Mouse (Mus musculus) intestine, embryonic 16.5 days (tissue): ENCODE data around the gene 1700029P11Rik. TPM values are rescaled to one million over a fixed set of nuclear protein-coding genes. Genes with fewer than 3 reads are reported as not detected.

ENCODE experiments used
- ATAC-seq: fragments of 200-750 bp; cut with Nextera tagmentation; 2 replicates; pipeline ENCODE4 v1.8.0; 2017; ENCODE audit warnings: moderate TSS enrichment, moderate library complexity
- H3K27ac ChIP-seq: fragments of 300-500 bp; sonication (generic); 2 replicates; pipeline ENCODE4 v1.5.1; 2014; ENCODE audit warnings: mild to moderate bottlenecking, low read length
- H3K27me3 ChIP-seq: fragments of 300-500 bp; sonication (generic); replicated peaks from 2 replicates; pipeline ENCODE4 v1.6.1; 2014; ENCODE audit warnings: low read length, control low read depth, mixed read lengths; ENCODE audit not compliant: control insufficient read depth, insufficient read depth
- H3K36me3 ChIP-seq: fragments of 300-500 bp; sonication (generic); 2 replicates; pipeline ENCODE4 v1.6.1; 2014; ENCODE audit warnings: low read length, control low read depth; ENCODE audit not compliant: control insufficient read depth, insufficient read depth
- H3K4me1 ChIP-seq: fragments of 300-500 bp; sonication (generic); 2 replicates; pipeline ENCODE4 v1.6.1; 2014; ENCODE audit warnings: low read length, control low read depth, mixed read lengths; ENCODE audit not compliant: control insufficient read depth, insufficient read depth
- H3K4me2 ChIP-seq: fragments of 300-500 bp; sonication (generic); 2 replicates; pipeline ENCODE4 v1.6.1; 2014; ENCODE audit warnings: low read depth, low read length, control low read depth
- H3K4me3 ChIP-seq: fragments of 300-500 bp; sonication (generic); 2 replicates; pipeline ENCODE4 v1.5.1; 2014; ENCODE audit warnings: mild to moderate bottlenecking, low read length
- H3K9ac ChIP-seq: fragments of 300-500 bp; sonication (generic); 2 replicates; pipeline ENCODE4 v1.6.1; 2014; ENCODE audit warnings: low read depth, low read length
- H3K9me3 ChIP-seq: fragments of 300-500 bp; sonication (generic); 2 replicates; pipeline ENCODE4 v1.6.1; 2016; ENCODE audit warnings: low read length, control low read depth; ENCODE audit not compliant: control insufficient read depth
- WGBS: fragments of 180-500 bp; shearing (Covaris S2); extraction: QIAGEN DNeasy Blood & Tissue Kit; methylation state at CpG from one replicate; pipeline ENCODE4 v1.1.7; 2014; 5-methylcytosine and 5-hydroxymethylcytosine counted together
- polyA plus RNA-seq: library from polyadenylated mRNA; unstranded; fragments of >200 nt; fragmentation: Nextera tagmentation; extraction: Ambion mirVana; gene quantifications from 2 replicates; pipeline ENCODE4 v1.2.1, GENCODE M21; 2015

Gene 1700029P11Rik
- not detected in 2 replicates for polyA plus RNA-seq

- Histone ChIP-seq H3K36me3 (no peaks in the 10 kb centered on the region), H3K4me2 (no peak within 1 kb of the TSS), H3K4me3 (no peak within 1 kb of the TSS), H3K27me3 (no peaks in the 10 kb centered on the region), H3K27ac (no peak within 1 kb of the TSS), H3K9me3 (no peaks in the 10 kb centered on the region), H3K9ac (no peak within 1 kb of the TSS), H3K4me1 (no peaks in the 10 kb centered on the region)
- no peak for ATAC-seq
- 92% methylated on average over 23 of the region's 23 CpGs for WGBS
These were observed at the start of gene 1700029P11Rik for GRCm38 (mm10) chr15:81980321-81980720. TSS of gene 1700029P11Rik (plus strand) at chr15:81980540.

- H3K4me1 ChIP-seq, result peaks cover 18% of the 10 kb centered on the region
- H3K4me3 ChIP-seq, result no peak overlapping the region
- no peaks in the 10 kb centered on the region for H3K36me3 ChIP-seq
- no peak overlapping the region; the same call in 1 of the 2 replicates for H3K9ac ChIP-seq
- H3K4me2 ChIP-seq, result 0 out of 2 replicates have a peak overlapping the region, but pooled peaks have one; percentile 5
- H3K27ac ChIP-seq, result peak overlapping the region; percentile 25; the same call in 1 of the 2 replicates
- no peaks in the 10 kb centered on the region for H3K9me3 ChIP-seq
- ATAC-seq, result no peak
- no peaks in the 10 kb centered on the region for H3K27me3 ChIP-seq
- WGBS, result 20% methylated on average over 12 of the region's 12 CpGs
These were observed 47.3 kb upstream of the 1700029P11Rik start for GRCm38 (mm10) chr15:81932951-81933470.

GRCm38 (mm10) chr15:81933986-81934385 lies 46.4 kb upstream of the 1700029P11Rik start:
- peaks cover 18% of the 10 kb centered on the region for H3K4me1 ChIP-seq
- ATAC-seq, result no peak
- H3K4me2 ChIP-seq, result no peak overlapping the region
- no peaks in the 10 kb centered on the region for H3K36me3 ChIP-seq
- H3K9ac ChIP-seq, result no peak overlapping the region
- no peaks in the 10 kb centered on the region for H3K27me3 ChIP-seq
- no peak overlapping the region for H3K4me3 ChIP-seq
- no peak overlapping the region for H3K27ac ChIP-seq
- no peaks in the 10 kb centered on the region for H3K9me3 ChIP-seq
- WGBS, result 93% methylated on average over 1 of the region's 1 CpGs

- H3K27ac ChIP-seq, result peak overlapping the region; percentile 73
- H3K36me3 ChIP-seq, result no peaks in the 10 kb centered on the region
- peak overlapping the region; percentile 64 for H3K9ac ChIP-seq
- peaks cover 18% of the 10 kb centered on the region for H3K4me1 ChIP-seq
- no peaks in the 10 kb centered on the region for H3K27me3 ChIP-seq
- peak overlapping the region; percentile 66 for H3K4me2 ChIP-seq
- H3K9me3 ChIP-seq, result no peaks in the 10 kb centered on the region
- WGBS, result 47% methylated on average over 7 of the region's 7 CpGs
- ATAC-seq, result peak; percentile 45
- peak overlapping the region; percentile 52 for H3K4me3 ChIP-seq
These were observed 44.3 kb upstream of the 1700029P11Rik start for GRCm38 (mm10) chr15:81935869-81936637.

- Histone ChIP-seq H3K4me1 (peaks cover 18% of the 10 kb centered on the region), H3K36me3 (no peaks in the 10 kb centered on the region), H3K4me2 (peak within 1 kb of the TSS; percentile 66), H3K27me3 (no peaks in the 10 kb centered on the region), H3K9ac (peak within 1 kb of the TSS; percentile 64), H3K4me3 (peak within 1 kb of the TSS; percentile 52), H3K27ac (peak within 1 kb of the TSS; percentile 73), H3K9me3 (no peaks in the 10 kb centered on the region)
- 1% methylated on average over 12 of the region's 12 CpGs for WGBS
- peak; percentile 60 for ATAC-seq
These were observed 43.7 kb upstream of the 1700029P11Rik start, which contains the start of gene Csdc2 for GRCm38 (mm10) chr15:81936679-81937078. TSS of gene Csdc2 (plus strand) at chr15:81936759.

GRCm38 (mm10) chr15:81937098-81937972 lies 43.0 kb upstream of the 1700029P11Rik start:
- H3K9ac ChIP-seq, result peak overlapping the region; percentile 64
- peak overlapping the region; percentile 66 for H3K4me2 ChIP-seq
- no peaks in the 10 kb centered on the region for H3K9me3 ChIP-seq
- WGBS, result 10% methylated on average over 19 of the region's 19 CpGs
- H3K4me3 ChIP-seq, result peak overlapping the region; percentile 52
- no peaks in the 10 kb centered on the region for H3K27me3 ChIP-seq
- H3K4me1 ChIP-seq, result peaks cover 18% of the 10 kb centered on the region
- H3K36me3 ChIP-seq, result no peaks in the 10 kb centered on the region
- peak; percentile 2; the same call in 1 of the 2 replicates for ATAC-seq
- peak overlapping the region; percentile 73 for H3K27ac ChIP-seq

- no peak; the same call in 1 of the 2 replicates for ATAC-seq
- H3K9me3 ChIP-seq, result no peaks in the 10 kb centered on the region
- peaks cover 16% of the 10 kb centered on the region for H3K4me1 ChIP-seq
- no peak overlapping the region for H3K4me2 ChIP-seq
- H3K36me3 ChIP-seq, result no peaks in the 10 kb centered on the region
- no peak overlapping the region for H3K4me3 ChIP-seq
- no peaks in the 10 kb centered on the region for H3K27me3 ChIP-seq
- H3K27ac ChIP-seq, result no peak overlapping the region
- 39% methylated on average over 2 of the region's 2 CpGs for WGBS
- no peak overlapping the region for H3K9ac ChIP-seq
These were observed 42.1 kb upstream of the 1700029P11Rik start for GRCm38 (mm10) chr15:81938246-81938645.

GRCm38 (mm10) chr15:81939157-81939715 lies 41.1 kb upstream of the 1700029P11Rik start:
- no peak overlapping the region for H3K27ac ChIP-seq
- no peak overlapping the region for H3K9ac ChIP-seq
- ATAC-seq, result no peak
- no peak overlapping the region for H3K4me2 ChIP-seq
- no peaks in the 10 kb centered on the region for H3K36me3 ChIP-seq
- H3K4me3 ChIP-seq, result no peak overlapping the region
- H3K9me3 ChIP-seq, result no peaks in the 10 kb centered on the region
- peaks cover 14% of the 10 kb centered on the region for H3K4me1 ChIP-seq
- WGBS, result 86% methylated on average over 10 of the region's 10 CpGs
- H3K27me3 ChIP-seq, result no peaks in the 10 kb centered on the region

- no peak overlapping the region for H3K4me2 ChIP-seq
- WGBS, result 74% methylated on average over 4 of the region's 4 CpGs
- H3K36me3 ChIP-seq, result no peaks in the 10 kb centered on the region
- no peak overlapping the region for H3K9ac ChIP-seq
- no peak overlapping the region for H3K4me3 ChIP-seq
- H3K9me3 ChIP-seq, result no peaks in the 10 kb centered on the region
- no peaks in the 10 kb centered on the region for H3K27me3 ChIP-seq
- H3K27ac ChIP-seq, result no peak overlapping the region
- H3K4me1 ChIP-seq, result peaks cover 14% of the 10 kb centered on the region
- no peak for ATAC-seq
These were observed 40.6 kb upstream of the 1700029P11Rik start for GRCm38 (mm10) chr15:81939774-81940173.
